Mouse (Mus musculus): ENCODE data around the gene Lama5. TPM values are rescaled to one million over a fixed set of nuclear protein-coding genes. Genes with fewer than 3 reads are reported as not detected.

Gene Lama5
- 2.2 and 3.5 TPM in 2 replicates for polyA plus RNA-seq (2015; fragmentation: Nextera tagmentation; extraction: Ambion mirVana)

GRCm38 (mm10) chr2:180225762-180226378 lies at the start of gene Lama5:
Lama5 (minus strand) TSS chr2:180225859.
- peaks cover 34% of the 10 kb centered on the region for H3K4me1 ChIP-seq (ENCODE audit: control insufficient read depth, insufficient read depth, low read depth, low read length)

DNA sequence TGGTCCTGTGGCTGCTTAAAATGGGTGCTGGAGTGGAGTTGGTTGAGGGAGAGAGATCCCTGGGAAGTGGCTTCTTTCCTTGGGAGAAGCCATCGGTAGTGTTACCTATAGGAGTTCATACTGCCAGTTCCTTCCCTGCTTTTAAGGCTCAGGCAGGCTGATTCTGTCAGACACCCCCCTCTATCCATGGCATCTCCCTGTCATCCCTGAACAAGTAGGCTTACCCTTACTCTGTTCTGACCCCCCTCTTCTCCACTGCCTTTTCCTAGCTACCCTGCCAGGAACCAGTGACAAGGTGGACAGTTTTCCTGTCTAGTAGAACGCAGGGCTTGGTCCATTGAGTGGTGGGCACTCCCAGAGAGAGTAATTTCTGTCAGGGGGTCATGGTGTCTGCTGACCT lies 48.9 kb upstream of the Lama5 start:
- Histone ChIP-seq H3K27me3 (replicated peaks; ENCODE audit: control insufficient read depth, insufficient read depth, low read length) (no peaks in the 10 kb centered on the region; the same call in 1 of the 2 replicates), H3K4me3 (ENCODE audit: low read length) (no peak overlapping the region), H3K36me3 (ENCODE audit: control insufficient read depth, insufficient read depth, low read length) (no peaks in the 10 kb centered on the region), H3K4me1 (ENCODE audit: control insufficient read depth, insufficient read depth, low read depth, low read length) (peaks cover 17% of the 10 kb centered on the region), H3K9ac (ENCODE audit: low read depth, low read length) (no peak overlapping the region), H3K27ac (ENCODE audit: low read depth, low read length) (no peak overlapping the region), H3K9me3 (ENCODE audit: control insufficient read depth, low read length) (no peaks in the 10 kb centered on the region), H3K4me2 (ENCODE audit: low read length) (no peak overlapping the region)
- no peak for ATAC-seq
- 93% methylated on average over 2 of the region's 2 CpGs for WGBS

More at GRCm38 (mm10) chr2:180225762-180226378, at the start of gene Lama5:
- peak; percentile 50 for ATAC-seq
- 0% methylated on average over 25 of the region's 37 CpGs for WGBS
- Histone ChIP-seq H3K36me3 (ENCODE audit: control insufficient read depth, insufficient read depth, low read length) (no peaks in the 10 kb centered on the region), H3K9me3 (ENCODE audit: control insufficient read depth, low read length) (no peaks in the 10 kb centered on the region), H3K4me3 (ENCODE audit: low read length) (peak within 1 kb of the TSS; percentile 66), H3K9ac (ENCODE audit: low read depth, low read length) (peak within 1 kb of the TSS; percentile 77), H3K27me3 (replicated peaks; ENCODE audit: control insufficient read depth, insufficient read depth, low read length) (peaks cover 27% of the 10 kb centered on the region), H3K4me2 (ENCODE audit: low read length) (peak within 1 kb of the TSS; percentile 100), H3K27ac (ENCODE audit: low read depth, low read length) (no peak within 1 kb of the TSS)

- peak; percentile 96 for ATAC-seq
- H3K27me3 ChIP-seq (replicated peaks; ENCODE audit: control insufficient read depth, insufficient read depth, low read length) = no peaks in the 10 kb centered on the region; the same call in 1 of the 2 replicates
- H3K4me1 ChIP-seq (ENCODE audit: control insufficient read depth, insufficient read depth, low read depth, low read length) = peaks cover 17% of the 10 kb centered on the region
- H3K27ac ChIP-seq (ENCODE audit: low read depth, low read length) = peak within 1 kb of the TSS; percentile 60
- H3K9ac ChIP-seq (ENCODE audit: low read depth, low read length) = peak within 1 kb of the TSS; percentile 98
- no peaks in the 10 kb centered on the region for H3K36me3 ChIP-seq (ENCODE audit: control insufficient read depth, insufficient read depth, low read length)
- peak within 1 kb of the TSS; percentile 87 for H3K4me3 ChIP-seq (ENCODE audit: low read length)
- peak within 1 kb of the TSS; percentile 87 for H3K4me2 ChIP-seq (ENCODE audit: low read length)
- WGBS = 9% methylated on average over 58 of the region's 68 CpGs
- no peaks in the 10 kb centered on the region for H3K9me3 ChIP-seq (ENCODE audit: control insufficient read depth, low read length)
These were observed 48.0 kb upstream of the Lama5 start, which contains the start of gene Cables2 for GRCm38 (mm10) chr2:180273394-180274244. Cables2 (minus strand) TSS chr2:180273496.

- 1% methylated on average over 25 of the region's 37 CpGs for WGBS
- peaks cover 17% of the 10 kb centered on the region for H3K4me1 ChIP-seq (ENCODE audit: control insufficient read depth, insufficient read depth, low read depth, low read length)
- peak; percentile 22 for ATAC-seq
These were observed 47.2 kb upstream of the Lama5 start for GRCm38 (mm10) chr2:180272884-180273321.

GRCm38 (mm10) chr2:180271804-180272395 lies 46.2 kb upstream of the Lama5 start:
- H3K27me3 ChIP-seq (replicated peaks; ENCODE audit: control insufficient read depth, insufficient read depth, low read length) = no peaks in the 10 kb centered on the region; the same call in 1 of the 2 replicates
- H3K9ac ChIP-seq (ENCODE audit: low read depth, low read length) = peak overlapping the region; percentile 98
- H3K27ac ChIP-seq (ENCODE audit: low read depth, low read length) = no peak overlapping the region
- no peak for ATAC-seq
- no peaks in the 10 kb centered on the region for H3K36me3 ChIP-seq (ENCODE audit: control insufficient read depth, insufficient read depth, low read length)
- 61% methylated on average over 5 of the region's 5 CpGs for WGBS
- H3K4me2 ChIP-seq (ENCODE audit: low read length) = peak overlapping the region; percentile 87
- peaks cover 17% of the 10 kb centered on the region for H3K4me1 ChIP-seq (ENCODE audit: control insufficient read depth, insufficient read depth, low read depth, low read length)
- H3K4me3 ChIP-seq (ENCODE audit: low read length) = peak overlapping the region; percentile 87
- no peaks in the 10 kb centered on the region for H3K9me3 ChIP-seq (ENCODE audit: control insufficient read depth, low read length)

More at GRCm38 (mm10) chr2:180272884-180273321, 47.2 kb upstream of the Lama5 start:
- no peaks in the 10 kb centered on the region for H3K9me3 ChIP-seq (ENCODE audit: control insufficient read depth, low read length)
- peak overlapping the region; percentile 87 for H3K4me3 ChIP-seq (ENCODE audit: low read length)
- no peaks in the 10 kb centered on the region; the same call in 1 of the 2 replicates for H3K27me3 ChIP-seq (replicated peaks; ENCODE audit: control insufficient read depth, insufficient read depth, low read length)
- H3K36me3 ChIP-seq (ENCODE audit: control insufficient read depth, insufficient read depth, low read length) = no peaks in the 10 kb centered on the region
- H3K9ac ChIP-seq (ENCODE audit: low read depth, low read length) = peak overlapping the region; percentile 98
- H3K4me2 ChIP-seq (ENCODE audit: low read length) = peak overlapping the region; percentile 87
- peak overlapping the region; percentile 60; the same call in 1 of the 2 replicates for H3K27ac ChIP-seq (ENCODE audit: low read depth, low read length)

GRCm38 (mm10) chr2:180270537-180271255 lies 45.0 kb upstream of the Lama5 start:
- ATAC-seq = no peak
- Histone ChIP-seq H3K27me3 (replicated peaks; ENCODE audit: control insufficient read depth, insufficient read depth, low read length) (no peaks in the 10 kb centered on the region; the same call in 1 of the 2 replicates), H3K36me3 (ENCODE audit: control insufficient read depth, insufficient read depth, low read length) (0 out of 2 replicates have a peak, but pooled peaks cover 2% of the 10 kb centered on the region), H3K9me3 (ENCODE audit: control insufficient read depth, low read length) (no peaks in the 10 kb centered on the region), H3K9ac (ENCODE audit: low read depth, low read length) (no peak overlapping the region), H3K4me3 (ENCODE audit: low read length) (no peak overlapping the region), H3K4me2 (ENCODE audit: low read length) (no peak overlapping the region), H3K27ac (ENCODE audit: low read depth, low read length) (no peak overlapping the region), H3K4me1 (ENCODE audit: control insufficient read depth, insufficient read depth, low read depth, low read length) (peaks cover 17% of the 10 kb centered on the region)
- 80% methylated on average over 7 of the region's 7 CpGs for WGBS

DNA sequence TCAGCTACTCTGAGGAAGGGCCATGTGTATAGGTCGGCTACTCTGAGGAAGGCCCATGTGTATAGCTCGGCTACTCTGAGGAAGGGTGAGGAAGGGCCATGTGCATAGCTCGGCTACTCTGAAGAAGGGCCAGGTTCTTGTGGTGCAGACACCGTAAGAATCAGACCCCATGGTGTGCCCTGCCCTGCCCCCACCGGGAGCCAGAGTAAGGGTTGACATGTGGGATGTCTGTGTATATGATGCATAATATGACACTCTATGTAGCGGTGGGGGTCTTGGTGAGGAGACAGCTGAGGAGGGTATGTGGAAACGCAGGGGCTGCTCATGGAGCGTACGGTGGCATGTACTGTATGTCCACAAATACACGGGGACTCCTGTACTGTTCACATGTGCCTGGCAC lies 43.7 kb upstream of the Lama5 start:
- WGBS = 93% methylated on average over 10 of the region's 10 CpGs
- Histone ChIP-seq H3K9me3 (ENCODE audit: control insufficient read depth, low read length) (no peaks in the 10 kb centered on the region), H3K9ac (ENCODE audit: low read depth, low read length) (no peak overlapping the region), H3K27ac (ENCODE audit: low read depth, low read length) (no peak overlapping the region), H3K4me1 (ENCODE audit: control insufficient read depth, insufficient read depth, low read depth, low read length) (peaks cover 17% of the 10 kb centered on the region), H3K36me3 (ENCODE audit: control insufficient read depth, insufficient read depth, low read length) (0 out of 2 replicates have a peak, but pooled peaks cover 2% of the 10 kb centered on the region), H3K4me3 (ENCODE audit: low read length) (no peak overlapping the region), H3K27me3 (replicated peaks; ENCODE audit: control insufficient read depth, insufficient read depth, low read length) (no peaks in the 10 kb centered on the region; the same call in 1 of the 2 replicates), H3K4me2 (ENCODE audit: low read length) (no peak overlapping the region)
- no peak for ATAC-seq

- no peak overlapping the region for H3K4me3 ChIP-seq (ENCODE audit: low read length)
- no peak for ATAC-seq
- no peaks in the 10 kb centered on the region for H3K9me3 ChIP-seq (ENCODE audit: control insufficient read depth, low read length)
- H3K36me3 ChIP-seq (ENCODE audit: control insufficient read depth, insufficient read depth, low read length) = peaks cover 8% of the 10 kb centered on the region
- 63% methylated on average over 2 of the region's 2 CpGs for WGBS
- H3K4me2 ChIP-seq (ENCODE audit: low read length) = no peak overlapping the region
- H3K27me3 ChIP-seq (replicated peaks; ENCODE audit: control insufficient read depth, insufficient read depth, low read length) = no peaks in the 10 kb centered on the region
- peaks cover 17% of the 10 kb centered on the region for H3K4me1 ChIP-seq (ENCODE audit: control insufficient read depth, insufficient read depth, low read depth, low read length)
- H3K9ac ChIP-seq (ENCODE audit: low read depth, low read length) = no peak overlapping the region
- H3K27ac ChIP-seq (ENCODE audit: low read depth, low read length) = no peak overlapping the region
These were observed 42.3 kb upstream of the Lama5 start for GRCm38 (mm10) chr2:180267955-180268354.

All from hindbrain, embryonic 16.5 days (tissue).